Mouse (Mus musculus) MEL (cell line): ENCODE data around the gene E330009J07Rik. TPM values are rescaled to one million over a fixed set of nuclear protein-coding genes. Genes with fewer than 3 reads are reported as not detected.

Experiments used
- DNase-seq: peaks from one replicate; pipeline ENCODE4 v3.0.0; 2011; ENCODE audit warnings: low read depth, low spot score
- H3K27ac ChIP-seq: 2 replicates; pipeline ENCODE4 v1.5.1; 2012; ENCODE audit warnings: low read depth, mild to moderate bottlenecking, control low read depth, low read length, moderate library complexity; ENCODE audit not compliant: control insufficient read depth
- H3K27me3 ChIP-seq, 2 experiments: fragments of 150-350 bp in 1 of 2; sonication (generic) in 1 of 2; 2 replicates each; pipeline ENCODE4 v1.6.1; 2012; ENCODE audit warnings: low read length in 2 of 2, mild to moderate bottlenecking in 2 of 2, improper control_type of control experiment in 1 of 2, moderate library complexity in 1 of 2; ENCODE audit not compliant: insufficient read depth in 2 of 2, control insufficient read depth in 1 of 2
- H3K36me3 ChIP-seq, 2 experiments: 2 replicates each; pipeline ENCODE4 v1.6.1; 2012 to 2014; ENCODE audit warnings: low read length in 2 of 2, improper control_type of control experiment in 1 of 2, inconsistent platforms in 1 of 2, mild to moderate bottlenecking in 1 of 2; ENCODE audit not compliant: insufficient read depth in 2 of 2, control insufficient read depth in 1 of 2
- H3K4me1 ChIP-seq, 2 experiments: fragments of 150-350 bp in 1 of 2; sonication (generic) in 1 of 2; 2 replicates each; pipeline ENCODE4 v1.6.1; 2012; ENCODE audit warnings: low read length in 2 of 2, improper control_type of control experiment in 1 of 2, mild to moderate bottlenecking in 1 of 2; ENCODE audit not compliant: insufficient read depth in 2 of 2, control insufficient read depth in 1 of 2
- H3K4me3 ChIP-seq, 2 experiments: fragments of 150-350 bp in 1 of 2; sonication (generic) in 1 of 2; 2 replicates each; pipeline ENCODE4 v1.5.1; 2012; ENCODE audit warnings: low read depth in 2 of 2, low read length in 2 of 2, mild to moderate bottlenecking in 2 of 2, moderate library complexity in 2 of 2, control low read depth in 1 of 2, improper control_type of control experiment in 1 of 2; ENCODE audit not compliant: control insufficient read depth in 1 of 2, insufficient read depth in 1 of 2
- H3K79me2 ChIP-seq: 2 replicates; pipeline ENCODE4 v1.6.1; 2012; ENCODE audit warnings: mild to moderate bottlenecking, low read length, moderate library complexity; ENCODE audit not compliant: control insufficient read depth, poor library complexity, insufficient read depth
- H3K9ac ChIP-seq: 2 replicates; pipeline ENCODE4 v1.6.1; 2012; ENCODE audit warnings: low read depth, mild to moderate bottlenecking, control low read depth, low read length, moderate library complexity; ENCODE audit not compliant: control insufficient read depth, poor library complexity, severe bottlenecking
- H3K9me3 ChIP-seq: fragments of 150-350 bp; sonication (generic); replicated peaks from 2 replicates; pipeline ENCODE4 v1.6.1; 2012; ENCODE audit warnings: mild to moderate bottlenecking, low read length, improper control_type of control experiment, moderate library complexity; ENCODE audit not compliant: insufficient read depth
- CHD1 ChIP-seq: IDR thresholded peaks from 2 replicates; pipeline ENCODE4 v1.6.1; 2012; ENCODE audit warnings: low read depth, mild to moderate bottlenecking, inconsistent platforms, low read length, improper control_type of control experiment
- CHD2 ChIP-seq: IDR thresholded peaks from 2 replicates; pipeline ENCODE4 v1.6.1; 2011; ENCODE audit warnings: low read length, improper control_type of control experiment
- E2F4 ChIP-seq: IDR thresholded peaks from 2 replicates; pipeline ENCODE4 v1.6.1; 2011; ENCODE audit warnings: low read depth, low read length, improper control_type of control experiment, borderline replicate concordance
- ETS1 ChIP-seq: IDR thresholded peaks from 2 replicates; pipeline ENCODE4 v1.6.1; 2012; ENCODE audit warnings: low read depth, mild to moderate bottlenecking, inconsistent platforms, low read length, improper control_type of control experiment, moderate library complexity
- GABPA ChIP-seq: IDR thresholded peaks from 2 replicates; pipeline ENCODE4 v1.6.1; 2012; ENCODE audit warnings: low read depth, mild to moderate bottlenecking, inconsistent platforms, low read length, improper control_type of control experiment, moderate library complexity
- GATA1 ChIP-seq: IDR thresholded peaks from 2 replicates; pipeline ENCODE4 v1.6.1; 2011; ENCODE audit warnings: low read depth, low read length, improper control_type of control experiment
- HCFC1 ChIP-seq: IDR thresholded peaks from 2 replicates; pipeline ENCODE4 v1.6.1; 2012; ENCODE audit warnings: low read depth, mild to moderate bottlenecking, inconsistent platforms, low read length, improper control_type of control experiment, moderate library complexity
- JUND ChIP-seq: IDR thresholded peaks from 2 replicates; pipeline ENCODE4 v1.6.1; 2011; ENCODE audit warnings: low read depth, mild to moderate bottlenecking, improper control_type of control experiment, low read length
- KAT2A ChIP-seq: conservative IDR thresholded peaks from 2 replicates; pipeline ENCODE4 v1.6.1; 2012; ENCODE audit warnings: low read depth, low read length, improper control_type of control experiment, inconsistent platforms
- MAX ChIP-seq: IDR thresholded peaks from 2 replicates; pipeline ENCODE4 v1.6.1; 2011; ENCODE audit warnings: low read length, improper control_type of control experiment
- MXI1 ChIP-seq: IDR thresholded peaks from 2 replicates; pipeline ENCODE4 v1.6.1; 2011; ENCODE audit warnings: mild to moderate bottlenecking, low read depth, low read length, improper control_type of control experiment
- MYB ChIP-seq: IDR thresholded peaks from 2 replicates; pipeline ENCODE4 v1.6.1; 2011; ENCODE audit warnings: mild to moderate bottlenecking, low read depth, low read length, improper control_type of control experiment
- NRF1 ChIP-seq: IDR thresholded peaks from 2 replicates; pipeline ENCODE4 v1.6.1; 2014; ENCODE audit warnings: low read depth, mild to moderate bottlenecking, inconsistent platforms, low read length, improper control_type of control experiment, moderate library complexity; ENCODE audit not compliant: poor library complexity, insufficient read depth, severe bottlenecking
- POLR2A ChIP-seq, 2 experiments: IDR thresholded peaks; 2 replicates each; pipeline ENCODE4 v1.6.1; 2011 to 2012; ENCODE audit warnings: low read length in 2 of 2, mild to moderate bottlenecking in 2 of 2, control low read depth in 1 of 2, improper control_type of control experiment in 1 of 2, low read depth in 1 of 2, moderate library complexity in 1 of 2; ENCODE audit not compliant: control insufficient read depth in 1 of 2, insufficient read depth in 1 of 2, poor library complexity in 1 of 2
- POLR2AphosphoS2 ChIP-seq: IDR thresholded peaks from 2 replicates; pipeline ENCODE4 v1.6.1; 2011; ENCODE audit warnings: low read length, improper control_type of control experiment
- RAD21 ChIP-seq: IDR thresholded peaks from 2 replicates; pipeline ENCODE4 v1.6.1; 2011; ENCODE audit warnings: mild to moderate bottlenecking, low read depth, low read length, improper control_type of control experiment
- SIN3A ChIP-seq: IDR thresholded peaks from 2 replicates; pipeline ENCODE4 v1.6.1; 2012; ENCODE audit warnings: low read length, improper control_type of control experiment, inconsistent platforms
- UBTF ChIP-seq: IDR thresholded peaks from 2 replicates; pipeline ENCODE4 v1.6.1; 2012; ENCODE audit warnings: low read depth, mild to moderate bottlenecking, inconsistent platforms, low read length, improper control_type of control experiment, moderate library complexity, borderline replicate concordance; ENCODE audit not compliant: insufficient read depth
- USF1 ChIP-seq: IDR thresholded peaks from 2 replicates; pipeline ENCODE4 v1.6.1; 2014; ENCODE audit warnings: low read depth, mild to moderate bottlenecking, inconsistent platforms, low read length, improper control_type of control experiment, moderate library complexity
- ZC3H11A ChIP-seq: IDR thresholded peaks from 2 replicates; pipeline ENCODE4 v1.6.1; 2012; ENCODE audit warnings: low read depth, mild to moderate bottlenecking, inconsistent platforms, low read length, improper control_type of control experiment
- polyA plus RNA-seq, 2 experiments: library from polyadenylated mRNA; stranded (reverse) in 1 of 2; unstranded in 1 of 2; fragments of >175 nt in 1 of 2; fragments of >200 nt in 1 of 2; gene quantifications; 2 replicates each; pipeline versions ENCODE4 v1.2.1 to v1.2.4; 2012; ENCODE audit warnings: low replicate concordance in 2 of 2, low read depth in 1 of 2; ENCODE audit not compliant: insufficient read length in 2 of 2, insufficient read depth in 1 of 2, missing spikeins in 1 of 2
- total RNA-seq: library from RNA; depleted of rRNA; stranded (reverse); fragments of 300-350 nt; gene quantifications from 2 replicates; pipeline ENCODE4 v1.2.3, GENCODE M21; 2012

The E330009J07Rik gene
- total and polyA plus RNA-seq, 3 experiments: 5.9 to 6.4 TPM; not detected in 1

DNA sequence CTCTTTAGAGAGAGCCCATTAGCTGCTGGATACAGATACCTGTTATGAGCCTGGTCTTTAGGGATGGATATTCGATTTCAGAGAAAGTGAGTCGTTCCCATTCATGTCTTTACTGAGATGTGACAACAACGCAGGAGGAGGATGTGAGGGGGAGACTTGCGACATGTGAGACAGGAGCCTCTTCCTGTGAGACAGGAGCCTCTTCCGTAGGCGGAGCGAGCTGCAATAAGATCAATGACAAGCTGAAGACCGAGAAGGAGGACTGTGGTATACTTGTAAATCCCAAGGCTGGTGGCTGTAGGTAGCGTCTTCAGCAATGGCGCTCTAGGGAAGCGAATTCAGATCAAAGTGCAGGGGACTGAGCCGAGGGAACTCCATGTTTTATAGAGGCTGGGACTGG lies 3.8 kb upstream of the E330009J07Rik start:
- DNase-seq: no peak
- H3K9ac ChIP-seq: no peak overlapping the region

DNA sequence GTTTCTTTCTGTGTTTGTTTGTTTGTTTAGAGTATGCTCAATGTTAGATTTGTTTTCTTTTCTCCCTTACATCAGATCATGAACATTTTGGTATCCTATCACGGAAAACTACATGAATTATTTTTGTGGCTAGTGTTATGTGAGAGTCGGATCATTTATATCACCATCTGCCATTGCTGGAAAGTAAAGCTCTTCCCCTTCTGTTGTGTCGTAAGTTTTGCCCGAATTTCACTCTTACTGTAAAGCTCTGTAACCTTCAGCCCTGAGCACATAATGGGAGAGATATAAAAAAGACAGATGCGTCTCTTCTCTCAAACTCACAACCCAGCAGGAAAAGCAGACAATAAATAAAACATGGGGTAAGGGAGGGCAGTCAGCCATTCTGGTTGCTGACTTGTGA lies 3.0 kb upstream of the E330009J07Rik start, which contains the start of gene Wee2:
TSS of gene Wee2 (plus strand) at position 153 of the 400 bp plus-strand sequence.
- no peak within 1 kb of the TSS for H3K27ac ChIP-seq
- peaks cover 3 to 10% of the 10 kb centered on the region in 2 experiments for H3K27me3 ChIP-seq
- no peak for DNase-seq
- no peak within 1 kb of the TSS for H3K4me3 ChIP-seq
- peaks cover 0 to 4% of the 10 kb centered on the region in 2 experiments; a peak in 1 of 4 replicates for H3K36me3 ChIP-seq
- TF ChIP-seq GABPA (no peak), POLR2AphosphoS2 (no peak), JUND (no peak), GATA1 (no peak), POLR2A (IDR thresholded peaks at IDR 0.05; ENCODE audit: control insufficient read depth in 1 of 2, insufficient read depth in 1 of 2, low read depth in 1 of 2, low read length in 2 of 2, poor library complexity in 1 of 2) (no peak), USF1 (no peak), MYB (no peak), KAT2A (no peak), MXI1 (no peak), ETS1 (no peak), CHD2 (no peak), NRF1 (no peak), MAX (no peak), HCFC1 (no peak), SIN3A (no peak), UBTF (no peak)
- no peak within 1 kb of the TSS for H3K9ac ChIP-seq
- H3K4me1 ChIP-seq: no peaks in the 10 kb centered on the region
- no peaks in the 10 kb centered on the region; the same call in 1 of the 2 replicates for H3K79me2 ChIP-seq
- H3K9me3 ChIP-seq: no peaks in the 10 kb centered on the region

More for the DNA sequence above, 3.8 kb upstream of the E330009J07Rik start:
- no peaks in the 10 kb centered on the region for H3K9me3 ChIP-seq
- TF ChIP-seq RAD21 (no peak), ZC3H11A (no peak), UBTF (no peak), CHD1 (no peak), E2F4 (no peak), MYB (no peak)
- H3K36me3 ChIP-seq: peaks cover 0 to 4% of the 10 kb centered on the region in 2 experiments; a peak in 1 of 4 replicates
- no peak overlapping the region for H3K4me3 ChIP-seq
- no peaks in the 10 kb centered on the region; the same call in 1 of the 2 replicates for H3K79me2 ChIP-seq
- H3K27me3 ChIP-seq: peaks cover 6 to 12% of the 10 kb centered on the region in 2 experiments
- H3K27ac ChIP-seq: no peak overlapping the region
- H3K4me1 ChIP-seq: no peaks in the 10 kb centered on the region
